Mouse (Mus musculus): ENCODE measurements around the gene Pole3.

DNA sequence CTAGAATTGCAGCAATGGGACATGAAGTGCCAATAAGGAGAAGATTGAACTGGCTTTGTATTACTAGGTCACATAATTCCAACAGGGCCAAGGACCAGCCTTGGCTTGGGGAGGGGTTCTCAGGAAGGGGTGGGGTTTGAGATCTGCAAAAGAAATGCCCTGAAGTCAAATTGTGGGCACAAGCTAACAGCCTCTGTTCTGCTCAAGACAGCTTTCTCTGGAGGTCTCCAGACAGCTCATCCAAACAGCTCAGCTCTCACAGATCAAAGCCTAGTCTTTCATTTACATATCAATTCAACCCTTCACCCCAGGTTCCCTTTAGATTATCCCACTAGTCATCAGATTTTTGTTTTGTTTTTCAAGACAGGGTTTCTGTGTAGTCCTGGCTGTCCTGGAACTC lies 19.9 kb upstream of the Pole3 start:
- TF ChIP-seq POLR2A (IDR thresholded peaks at IDR 0.05; ENCODE audit: borderline replicate concordance, low read depth, low read length) (no peak), CTCF (IDR thresholded peaks at IDR 0.05; ENCODE audit: low read depth, low read length) (no peak)

Measured in bone marrow macrophage, adult 2 months (primary cell).